Mouse (Mus musculus): Measurements from ENCODE around the gene Dmrta2.

GRCm38 (mm10) chr4:109986301-109986700 lies 8.4 kb downstream of the Dmrta2 start:
- TF ChIP-seq POLR2A (IDR thresholded peaks at IDR 0.05; ENCODE audit: insufficient read depth, low read length) (no peak), CTCF (IDR thresholded peaks at IDR 0.05; ENCODE audit: low read depth, low read length) (no peak), EP300 (IDR thresholded peaks at IDR 0.05; ENCODE audit: insufficient read depth, low read depth, low read length) (no peak)
